Mouse (Mus musculus): Measurements from ENCODE around the gene Kel.

DNA sequence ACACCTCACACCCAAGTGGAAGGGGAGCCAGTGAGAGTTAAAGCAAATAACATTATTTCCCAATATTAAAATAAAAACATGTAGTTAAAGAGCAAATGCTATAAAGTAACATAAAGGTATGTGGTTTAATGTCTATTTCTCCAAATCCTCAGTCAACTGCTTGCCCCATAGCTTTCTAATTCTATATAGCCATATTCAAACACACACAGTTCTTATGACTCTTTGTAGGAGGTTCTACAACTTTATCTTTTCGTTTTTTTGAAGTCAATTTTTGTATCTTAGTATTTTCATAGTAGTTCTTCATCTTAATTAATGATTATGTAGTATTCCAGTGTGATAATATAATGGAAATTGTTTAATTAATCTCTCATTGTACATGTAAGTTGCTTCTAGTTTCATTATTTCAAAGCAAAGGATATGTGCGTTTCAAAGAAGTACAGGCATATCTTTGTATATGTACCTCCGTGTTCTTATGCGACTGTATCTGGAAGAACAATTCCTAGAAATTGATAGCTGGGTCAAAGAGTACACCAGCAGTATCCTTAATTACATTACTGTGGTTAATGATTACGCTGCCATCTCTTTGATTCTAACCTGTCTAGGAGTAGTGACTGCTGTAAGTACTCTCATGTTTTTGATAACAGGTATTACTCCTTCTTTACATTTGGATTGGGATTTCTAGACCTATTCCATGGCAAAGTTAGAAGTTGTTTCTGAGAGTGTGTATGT, 40.7 kb upstream of the Kel start:
- TF ChIP-seq EP300 (IDR thresholded peaks at IDR 0.05; ENCODE audit: low read length) (no peak), MXI1 (IDR thresholded peaks at IDR 0.05; ENCODE audit: low read depth, low read length) (no peak), CTCF (conservative IDR thresholded peaks at IDR 0.05 in 1 of 2, IDR thresholded peaks at IDR 0.05 in 1 of 2; ENCODE audit: low read depth in 2 of 2, low read length in 2 of 2) (no peak), POLR2A (IDR thresholded peaks at IDR 0.05; ENCODE audit: low read depth, low read length) (no peak), ZKSCAN1 (IDR thresholded peaks at IDR 0.05; ENCODE audit: borderline replicate concordance, low read depth, low read length) (no peak), USF2 (conservative IDR thresholded peaks at IDR 0.05; ENCODE audit: low read depth, low read length) (no peak), TBP (conservative IDR thresholded peaks at IDR 0.05; ENCODE audit: low read depth, low read length) (no peak), MAX (IDR thresholded peaks at IDR 0.05; ENCODE audit: low read length) (no peak), MAZ (IDR thresholded peaks at IDR 0.05; ENCODE audit: low read depth, low read length) (no peak), E2F4 (IDR thresholded peaks at IDR 0.05; ENCODE audit: insufficient replicate concordance, low read depth, low read length) (no peak), MEF2A (IDR thresholded peaks at IDR 0.05; ENCODE audit: borderline replicate concordance, low read depth, low read length) (no peak), SIN3A (IDR thresholded peaks at IDR 0.05; ENCODE audit: low read length) (no peak)

Data from CH12.LX (cell line).